Mouse (Mus musculus) hindbrain, embryonic 14.5 days (tissue): ENCODE results near the gene Pold1. TPM values are rescaled to one million over a fixed set of nuclear protein-coding genes. Genes with fewer than 3 reads are reported as not detected.

Experiments used
- ATAC-seq: fragments of 200-750 bp; cut with Nextera tagmentation; 2 replicates; pipeline ENCODE4 v1.8.0; 2017; ENCODE audit warnings: moderate number of reproducible peaks, mild to moderate bottlenecking, moderate TSS enrichment, moderate library complexity; ENCODE audit not compliant: low FRiP score
- DNase-seq: peaks from one replicate; pipeline ENCODE4 v3.0.0-alpha.2; 2015; ENCODE audit warnings: low spot score
- H3K27ac ChIP-seq: fragments of 300-500 bp; sonication (generic); 2 replicates; pipeline ENCODE4 v1.5.1; 2014; ENCODE audit warnings: mild to moderate bottlenecking, moderate library complexity
- H3K27me3 ChIP-seq: fragments of 300-500 bp; sonication (generic); 2 replicates; pipeline ENCODE4 v1.6.1; 2014; ENCODE audit warnings: mild to moderate bottlenecking, low read length, mixed read lengths; ENCODE audit not compliant: control insufficient read depth, insufficient read depth
- H3K36me3 ChIP-seq: fragments of 300-500 bp; sonication (generic); replicated peaks from 2 replicates; pipeline ENCODE4 v1.6.1; 2014; ENCODE audit not compliant: control insufficient read depth, insufficient read depth
- H3K4me1 ChIP-seq: fragments of 300-500 bp; sonication (generic); replicated peaks from 2 replicates; pipeline ENCODE4 v1.6.1; 2014; ENCODE audit warnings: antibody characterized with exemption, low read length, mixed read lengths; ENCODE audit not compliant: control insufficient read depth, insufficient read depth
- H3K4me2 ChIP-seq: fragments of 300-500 bp; sonication (generic); replicated peaks from 2 replicates; pipeline ENCODE4 v1.6.1; 2014; ENCODE audit warnings: mild to moderate bottlenecking, moderate library complexity
- H3K4me3 ChIP-seq: fragments of 300-500 bp; sonication (generic); replicated peaks from 2 replicates; pipeline ENCODE4 v1.5.1; 2014; ENCODE audit warnings: mild to moderate bottlenecking, low read length
- H3K9ac ChIP-seq: fragments of 300-500 bp; sonication (generic); 2 replicates; pipeline ENCODE4 v1.6.1; 2014
- H3K9me3 ChIP-seq: fragments of 300-500 bp; sonication (generic); 2 replicates; pipeline ENCODE4 v1.6.1; 2016; ENCODE audit warnings: low read length; ENCODE audit not compliant: control insufficient read depth
- WGBS: fragments of 180-500 bp; shearing (Covaris S2); extraction: QIAGEN DNeasy Blood & Tissue Kit; methylation state at CpG from one replicate; pipeline ENCODE4 v1.1.7; 2014; 5-methylcytosine and 5-hydroxymethylcytosine counted together
- polyA plus RNA-seq: library from polyadenylated mRNA; unstranded; fragments of >200 nt; fragmentation: Nextera tagmentation; extraction: Ambion mirVana; gene quantifications from 2 replicates; pipeline ENCODE4 v1.2.1, GENCODE M21; 2014

The Pold1 gene
- polyA plus RNA-seq, 1 experiment from 2014 or later, result 14.0 TPM

DNA sequence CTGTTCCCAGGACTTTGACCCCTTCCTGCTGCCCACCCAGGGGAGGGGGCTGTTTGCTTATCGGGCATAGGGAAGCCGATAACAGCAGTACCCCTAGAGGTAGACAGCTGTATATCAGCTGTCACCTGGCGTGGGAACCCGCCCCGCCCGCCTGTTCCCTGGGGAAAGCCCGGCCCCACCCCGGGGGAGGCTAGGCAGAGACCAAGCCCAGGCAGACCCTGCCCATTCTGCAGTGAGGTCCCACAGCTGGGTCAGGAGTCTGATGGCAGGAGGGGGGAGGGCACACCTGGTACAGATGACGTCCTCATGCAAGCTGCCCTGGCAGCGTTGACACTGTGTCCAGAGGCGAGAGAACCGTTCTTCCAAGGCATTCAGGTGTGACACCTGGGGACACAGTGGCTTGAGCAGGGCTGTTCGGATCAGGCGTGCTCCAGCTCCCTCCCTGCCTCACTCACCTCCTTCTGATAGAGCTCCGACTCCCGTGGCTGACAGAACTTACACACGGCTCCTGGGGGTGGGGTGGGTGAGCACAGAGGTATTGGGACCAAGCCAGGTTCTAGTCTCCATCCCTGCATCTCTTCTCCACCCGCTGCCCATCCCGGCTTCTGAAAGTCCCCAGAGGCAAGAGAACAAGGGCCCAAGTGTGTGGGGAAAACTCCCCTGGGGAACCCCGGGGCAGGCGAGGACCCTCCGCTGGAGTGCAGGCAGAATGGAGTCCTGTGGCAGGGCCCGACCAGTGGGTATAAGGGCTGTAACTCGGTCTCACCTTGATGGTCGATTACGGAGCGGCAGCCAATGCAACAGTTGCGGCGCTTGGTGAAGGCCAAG is 15.5 kb downstream of the Pold1 start:
- H3K4me3 ChIP-seq, result no peak overlapping the region
- WGBS, result 89% methylated on average over 29 of the region's 29 CpGs
- no peak overlapping the region for H3K4me2 ChIP-seq
- peaks cover 4% of the 10 kb centered on the region; the same call in 1 of the 2 replicates for H3K36me3 ChIP-seq
- H3K9ac ChIP-seq, result no peak overlapping the region
- H3K9me3 ChIP-seq, result no peaks in the 10 kb centered on the region
- no peak overlapping the region for H3K27ac ChIP-seq
- no peaks in the 10 kb centered on the region for H3K4me1 ChIP-seq
- no peak for ATAC-seq
- peaks cover 10% of the 10 kb centered on the region for H3K27me3 ChIP-seq
- no peak for DNase-seq

DNA sequence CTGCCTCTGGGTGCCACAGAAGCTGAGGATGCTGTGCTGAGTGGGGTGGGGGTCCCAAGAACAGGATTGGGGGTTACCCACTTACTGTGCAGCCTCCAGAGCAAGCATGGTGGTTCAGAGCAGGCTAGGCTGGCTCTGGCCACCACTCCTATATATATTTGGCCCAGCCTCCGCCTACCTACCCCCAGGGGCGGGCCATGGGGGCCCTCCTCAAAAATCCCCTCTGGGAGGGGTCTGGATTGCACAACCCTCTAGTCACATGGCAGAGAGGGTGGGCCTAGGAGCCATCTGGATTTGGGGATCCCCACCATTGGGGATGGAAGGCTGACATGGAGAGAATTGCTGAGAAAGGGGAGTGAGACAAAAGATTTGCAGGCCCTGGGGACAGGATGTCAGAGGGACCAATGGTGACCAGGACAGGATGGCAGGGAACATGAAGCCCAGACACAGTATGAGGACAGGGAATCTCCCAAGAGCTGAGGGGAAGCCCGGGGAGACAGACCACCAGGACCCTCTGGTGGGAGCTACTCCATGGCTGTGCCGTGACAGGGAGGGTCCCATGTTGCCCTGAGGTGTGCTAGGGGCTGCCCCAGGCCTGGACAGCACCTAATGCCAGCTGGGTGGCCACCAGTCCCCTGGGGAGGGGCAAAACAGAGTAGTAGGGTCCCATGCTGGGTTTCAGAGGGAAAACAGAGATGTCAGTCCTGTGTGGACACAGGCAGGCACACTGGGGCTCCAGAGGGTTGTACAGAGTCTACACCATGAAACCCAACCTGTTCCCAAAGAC is 16.5 kb downstream of the Pold1 start, which contains the start of gene Spib:
Gene Spib (minus strand): TSS at position 126 of the 787 bp plus-strand sequence.
- Histone ChIP-seq H3K36me3 (0 out of 2 replicates have a peak, but pooled peaks cover 3% of the 10 kb centered on the region), H3K9me3 (no peaks in the 10 kb centered on the region), H3K9ac (no peak within 1 kb of the TSS), H3K4me2 (no peak within 1 kb of the TSS), H3K27ac (no peak within 1 kb of the TSS), H3K4me1 (no peaks in the 10 kb centered on the region), H3K27me3 (peaks cover 10% of the 10 kb centered on the region), H3K4me3 (no peak within 1 kb of the TSS)
- 90% methylated on average over 4 of the region's 4 CpGs for WGBS
- DNase-seq, result no peak
- no peak for ATAC-seq

DNA sequence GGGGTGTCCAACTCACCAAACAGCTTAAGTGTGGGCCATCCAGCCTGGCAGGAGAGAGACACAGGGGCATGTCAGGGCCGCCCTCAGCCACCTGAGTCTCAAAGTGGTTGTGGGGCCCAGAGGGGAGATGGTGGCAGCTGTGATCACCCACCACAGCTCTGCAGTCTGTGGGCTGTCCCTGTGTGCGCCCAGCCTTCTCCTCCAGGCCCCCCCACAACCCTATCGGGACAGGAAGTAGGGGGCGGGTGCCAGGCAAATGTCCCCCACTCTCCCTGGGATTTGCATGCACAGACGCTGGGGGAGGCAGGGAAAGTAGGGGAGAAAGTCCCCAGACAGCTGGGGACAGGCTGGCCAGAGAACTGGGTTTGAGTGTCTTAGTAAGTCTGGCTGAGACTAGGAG is 17.4 kb downstream of the Pold1 start:
- peaks cover 10% of the 10 kb centered on the region for H3K27me3 ChIP-seq
- H3K4me1 ChIP-seq, result no peaks in the 10 kb centered on the region
- H3K27ac ChIP-seq, result no peak overlapping the region
- no peak overlapping the region for H3K4me2 ChIP-seq
- ATAC-seq (no peak), DNase-seq (no peak)
- no peak overlapping the region for H3K9ac ChIP-seq
- H3K36me3 ChIP-seq, result no peaks in the 10 kb centered on the region
- no peak overlapping the region for H3K4me3 ChIP-seq
- WGBS, result 46% methylated on average over 5 of the region's 5 CpGs
- H3K9me3 ChIP-seq, result no peaks in the 10 kb centered on the region

DNA sequence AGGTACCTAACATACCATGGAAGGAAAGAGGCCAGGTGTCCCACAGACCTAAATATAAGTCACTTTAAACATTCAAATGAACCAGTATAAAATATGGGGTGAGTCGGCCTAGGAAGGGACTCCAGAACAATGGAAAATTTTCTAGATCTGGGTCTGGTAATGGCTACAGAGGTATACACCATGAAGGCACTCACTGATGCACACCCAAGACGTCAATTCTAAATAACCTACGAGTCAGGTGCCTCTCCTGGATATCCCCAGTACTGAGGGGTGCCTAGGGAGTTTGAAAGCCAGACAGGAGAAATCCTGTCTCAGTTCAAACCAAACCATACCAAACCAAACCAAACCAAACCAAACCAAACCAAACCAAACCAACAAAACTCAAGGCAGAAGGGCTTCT is 18.1 kb downstream of the Pold1 start:
- WGBS, result 77% methylated on average over 3 of the region's 3 CpGs
- H3K27me3 ChIP-seq, result peaks cover 10% of the 10 kb centered on the region
- H3K4me3 ChIP-seq, result no peak overlapping the region
- DNase-seq (no peak), ATAC-seq (no peak)
- no peaks in the 10 kb centered on the region for H3K36me3 ChIP-seq
- no peak overlapping the region for H3K4me2 ChIP-seq
- H3K27ac ChIP-seq, result no peak overlapping the region
- H3K9ac ChIP-seq, result no peak overlapping the region
- H3K4me1 ChIP-seq, result no peaks in the 10 kb centered on the region
- no peaks in the 10 kb centered on the region for H3K9me3 ChIP-seq

DNA sequence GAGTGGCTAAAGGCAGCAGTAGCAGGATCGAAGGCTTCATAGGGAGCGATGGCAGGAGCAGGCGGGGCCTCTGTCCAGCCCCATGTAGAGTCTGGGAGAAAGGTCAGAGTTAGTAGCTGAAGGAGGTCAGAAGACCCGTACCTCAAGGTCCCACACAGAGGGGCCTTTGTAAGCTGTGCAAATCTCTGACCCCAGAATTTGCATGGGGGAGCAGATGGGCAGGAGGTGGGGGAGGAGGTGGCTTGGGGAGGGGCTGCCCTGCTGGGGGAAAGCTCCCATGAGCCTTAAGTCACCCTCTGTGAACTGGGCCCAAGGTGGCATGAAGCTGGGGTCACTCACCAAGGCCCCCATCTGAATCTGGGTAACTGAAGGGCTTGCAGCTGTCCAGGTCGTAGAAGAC is 19.1 kb downstream of the Pold1 start:
- Histone ChIP-seq H3K36me3 (no peaks in the 10 kb centered on the region), H3K27me3 (peaks cover 10% of the 10 kb centered on the region), H3K9ac (no peak overlapping the region), H3K4me2 (no peak overlapping the region), H3K4me1 (no peaks in the 10 kb centered on the region), H3K9me3 (no peaks in the 10 kb centered on the region), H3K27ac (no peak overlapping the region), H3K4me3 (no peak overlapping the region)
- ATAC-seq (no peak), DNase-seq (no peak)
- WGBS, result 66% methylated on average over 5 of the region's 5 CpGs

DNA sequence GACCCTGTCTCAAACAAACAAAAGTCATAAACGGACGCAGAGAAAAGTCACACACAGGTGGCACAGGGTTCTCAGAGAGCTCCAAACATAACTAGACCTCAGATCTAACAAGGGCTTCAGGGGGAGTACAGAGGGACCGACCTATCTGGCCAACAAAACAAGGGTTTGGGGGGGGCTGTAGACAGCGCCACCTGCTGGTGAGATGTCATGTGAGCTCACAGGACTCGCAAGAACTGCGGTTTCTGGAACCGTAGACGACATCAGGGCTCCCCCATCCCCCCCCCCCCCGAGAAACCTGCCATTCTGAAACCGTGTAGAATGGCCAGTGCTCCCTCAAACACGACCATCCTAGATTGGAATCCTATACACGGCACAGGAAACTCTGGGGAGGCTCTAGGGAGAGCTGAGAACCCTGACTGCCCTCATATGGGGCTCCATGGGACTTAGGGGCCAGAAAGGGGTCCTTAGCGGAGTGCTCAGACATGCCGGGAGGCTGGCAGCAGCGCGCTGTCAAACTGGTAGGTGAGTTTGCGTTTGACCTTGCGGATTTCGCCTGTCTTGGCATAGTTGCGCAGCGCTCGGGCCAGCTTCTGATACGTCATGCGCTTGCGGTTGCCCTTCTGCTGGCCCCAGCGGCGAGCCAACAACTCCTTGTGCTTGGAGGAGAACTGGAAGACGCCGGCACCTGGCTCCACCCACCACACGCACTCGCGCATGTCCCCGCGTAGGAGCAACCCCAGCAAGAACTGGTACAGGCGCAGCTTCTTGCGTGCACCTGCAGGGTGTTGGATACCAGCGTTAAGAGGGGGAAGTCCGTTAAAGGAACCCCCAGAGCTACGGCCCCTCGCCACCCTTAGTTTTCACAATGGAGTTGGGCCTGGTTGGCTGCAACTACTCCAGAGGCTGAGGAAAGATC is 20.9 kb downstream of the Pold1 start:
- DNase-seq (peak; percentile 78), ATAC-seq (0 out of 2 replicates have a peak, but pooled peaks have one; percentile 34)
- H3K4me3 ChIP-seq, result peak overlapping the region; percentile 24
- H3K4me1 ChIP-seq, result no peaks in the 10 kb centered on the region
- no peaks in the 10 kb centered on the region for H3K9me3 ChIP-seq
- H3K4me2 ChIP-seq, result peak overlapping the region; percentile 50
- WGBS, result 7% methylated on average over 40 of the region's 40 CpGs
- peak overlapping the region; percentile 37; the same call in 1 of the 2 replicates for H3K9ac ChIP-seq
- H3K36me3 ChIP-seq, result no peaks in the 10 kb centered on the region
- no peak overlapping the region for H3K27ac ChIP-seq
- peaks cover 24% of the 10 kb centered on the region for H3K27me3 ChIP-seq

DNA sequence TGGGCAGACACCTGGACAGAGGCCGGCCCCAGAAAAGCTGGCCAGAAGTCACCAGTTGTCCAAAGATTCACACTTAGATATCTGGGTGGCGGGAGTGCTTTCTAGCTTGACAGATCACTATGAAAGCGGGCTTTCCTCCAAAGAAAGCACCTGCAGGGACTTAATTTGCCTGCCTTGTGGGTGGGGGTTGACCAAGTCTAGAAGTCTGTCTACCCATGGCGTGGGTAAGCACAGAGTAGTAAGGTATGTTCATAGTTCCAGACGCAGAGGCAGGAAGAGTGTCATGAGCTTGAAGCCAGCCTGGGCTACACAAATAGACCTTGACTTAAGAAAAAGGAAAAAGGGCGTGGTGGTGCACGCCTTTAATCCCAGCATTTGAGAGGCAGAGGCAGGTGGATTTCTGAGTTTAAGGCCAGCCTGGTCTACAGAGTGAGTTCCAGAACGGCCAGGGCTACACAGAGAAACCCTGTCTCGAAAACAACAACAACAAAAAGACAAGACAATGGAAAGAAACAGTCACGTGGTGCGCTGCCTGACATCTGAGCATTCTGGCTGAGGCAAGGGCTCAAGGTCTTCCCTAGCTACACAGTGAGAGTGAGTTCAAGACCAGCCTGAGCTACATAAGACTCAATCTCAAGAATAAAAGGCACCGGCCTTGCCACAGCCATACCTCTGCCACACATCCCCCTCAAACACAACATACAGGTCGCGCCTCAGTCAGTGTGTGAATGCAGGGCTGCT is 22.1 kb downstream of the Pold1 start:
- no peak for DNase-seq
- ATAC-seq, result no peak
- no peak overlapping the region for H3K4me3 ChIP-seq
- no peaks in the 10 kb centered on the region for H3K4me1 ChIP-seq
- no peaks in the 10 kb centered on the region for H3K9me3 ChIP-seq
- no peak overlapping the region for H3K4me2 ChIP-seq
- no peak overlapping the region for H3K9ac ChIP-seq
- H3K36me3 ChIP-seq, result no peaks in the 10 kb centered on the region
- no peak overlapping the region for H3K27ac ChIP-seq
- WGBS, result 90% methylated on average over 14 of the region's 14 CpGs
- peaks cover 32% of the 10 kb centered on the region for H3K27me3 ChIP-seq

DNA sequence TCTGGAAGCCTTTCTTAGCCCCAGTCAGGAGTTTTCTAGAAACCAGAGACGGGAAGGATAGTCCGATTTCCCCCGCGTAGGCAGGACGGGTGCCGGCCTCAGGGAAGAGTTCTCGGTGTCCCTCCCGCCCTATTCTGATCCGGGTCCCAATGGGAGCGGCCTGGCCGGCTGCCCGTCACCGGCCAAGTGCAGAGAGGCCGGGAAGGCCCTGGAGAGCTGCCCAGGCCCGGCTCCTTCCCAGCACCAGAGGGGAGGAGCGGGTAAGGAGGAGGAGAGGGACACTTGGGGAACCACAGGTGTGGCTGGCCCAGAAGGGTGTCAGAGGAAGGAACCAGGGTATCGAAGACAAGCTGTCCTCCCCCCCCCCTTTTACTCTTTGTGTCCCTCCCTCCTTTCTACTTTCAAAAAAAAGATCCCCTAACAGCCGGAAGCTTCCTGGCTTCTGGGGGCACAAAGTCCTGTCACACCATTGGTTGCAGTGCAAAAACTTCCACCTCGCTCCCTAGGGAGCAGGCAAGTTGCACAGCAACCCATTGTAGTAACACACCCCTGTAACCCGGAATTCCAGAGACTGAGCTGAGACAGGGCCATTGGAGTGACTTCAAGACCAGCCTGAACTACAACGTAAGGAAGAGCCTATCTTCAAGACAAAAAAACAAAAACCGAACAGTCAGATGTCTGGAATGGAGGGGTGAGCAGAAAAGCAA is 23.4 kb downstream of the Pold1 start:
- ATAC-seq, result no peak
- Histone ChIP-seq H3K9ac (no peak overlapping the region), H3K4me2 (peak overlapping the region; percentile 26; the same call in 1 of the 2 replicates), H3K27ac (no peak overlapping the region), H3K4me1 (no peaks in the 10 kb centered on the region), H3K9me3 (no peaks in the 10 kb centered on the region), H3K4me3 (no peak overlapping the region), H3K27me3 (peaks cover 35% of the 10 kb centered on the region), H3K36me3 (no peaks in the 10 kb centered on the region)
- WGBS, result 11% methylated on average over 22 of the region's 22 CpGs
- peak; percentile 34 for DNase-seq
